Mouse (Mus musculus): ENCODE measurements around the gene Sostdc1.

Sostdc1 gene

DNA sequence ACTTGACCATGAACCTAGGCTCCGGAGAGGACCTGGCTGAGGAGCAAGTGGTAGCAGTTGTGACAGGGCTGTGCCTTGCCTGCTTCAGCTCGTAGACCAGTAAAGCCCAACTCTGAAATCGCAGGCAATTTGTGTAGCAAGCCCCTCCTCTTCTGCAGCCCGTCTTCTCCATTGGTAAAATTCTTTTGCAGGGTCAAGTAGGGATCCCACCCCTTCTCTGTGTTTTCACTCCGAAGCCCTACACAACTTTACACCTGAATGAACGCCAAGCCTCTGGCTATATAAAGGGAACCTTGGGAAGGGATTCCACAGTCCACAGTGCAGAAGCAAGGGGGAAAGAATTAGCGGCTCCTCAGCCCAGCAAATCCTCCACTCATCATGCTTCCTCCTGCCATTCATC is at the start of gene Sostdc1:
Gene Sostdc1, plus strand, starts transcription at position 224 of the 400 bp plus-strand sequence.
- in situ Hi-C loops (cut with MboI, MseI): loop anchor here in 1 of 2 experiments (10.0 kb wide), 1 partner anchor 99 kb away; no protein-coding TSS in a partner anchor

DNA sequence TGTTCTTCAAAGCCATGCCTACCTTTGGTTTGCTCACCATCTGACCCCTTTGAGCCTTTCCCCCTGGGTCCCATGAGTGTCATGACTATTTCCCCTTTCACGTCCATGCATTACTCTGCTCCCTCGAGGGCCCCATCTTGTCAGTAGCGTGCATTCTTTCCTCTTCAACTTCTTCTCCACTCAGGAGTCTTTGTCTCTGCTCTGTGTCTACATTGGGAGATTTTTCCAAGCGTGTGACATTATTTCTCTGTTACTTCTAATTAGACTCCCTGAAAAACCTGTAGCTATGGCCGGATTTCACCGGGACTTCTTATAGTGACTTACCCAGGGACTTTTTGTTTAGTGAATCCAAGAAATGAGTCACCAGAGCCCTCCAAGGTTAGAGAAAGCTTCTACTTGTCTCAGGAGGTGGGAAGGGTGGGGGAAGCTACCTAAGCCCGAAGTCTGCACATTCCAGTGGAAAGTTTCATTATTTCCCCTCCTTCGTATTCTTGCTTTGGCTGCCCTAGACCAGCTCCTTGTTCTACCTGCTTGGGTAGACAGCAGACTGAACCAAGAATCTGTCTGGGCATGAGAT is 46.2 kb upstream of the Sostdc1 start:
- in situ Hi-C loops (cut with MboI, MseI): no loop called here

DNA sequence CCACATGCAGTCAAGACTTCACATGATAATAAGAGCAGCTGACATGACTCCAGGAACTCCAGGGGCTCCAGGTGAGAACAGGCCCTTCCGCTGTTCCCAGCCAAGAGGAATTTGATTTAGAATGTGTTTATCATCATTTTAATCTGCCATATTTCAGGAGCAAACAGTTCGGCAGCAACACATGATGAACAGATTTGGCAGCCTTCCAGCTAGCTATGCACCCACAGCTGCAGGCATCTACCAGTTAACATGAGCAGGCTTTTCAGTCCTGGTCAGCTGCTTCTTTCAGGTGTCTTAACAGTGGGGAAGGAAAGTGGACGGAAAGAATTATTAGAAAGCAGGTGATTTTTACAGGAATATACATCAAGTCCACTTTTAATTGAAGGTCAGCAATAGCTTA is 39.1 kb upstream of the Sostdc1 start:
- in situ Hi-C loops (cut with MboI, MseI): loop anchor here in 1 of 2 experiments (5.0 kb wide), 1 partner anchor 42 kb away; no protein-coding TSS in a partner anchor

DNA sequence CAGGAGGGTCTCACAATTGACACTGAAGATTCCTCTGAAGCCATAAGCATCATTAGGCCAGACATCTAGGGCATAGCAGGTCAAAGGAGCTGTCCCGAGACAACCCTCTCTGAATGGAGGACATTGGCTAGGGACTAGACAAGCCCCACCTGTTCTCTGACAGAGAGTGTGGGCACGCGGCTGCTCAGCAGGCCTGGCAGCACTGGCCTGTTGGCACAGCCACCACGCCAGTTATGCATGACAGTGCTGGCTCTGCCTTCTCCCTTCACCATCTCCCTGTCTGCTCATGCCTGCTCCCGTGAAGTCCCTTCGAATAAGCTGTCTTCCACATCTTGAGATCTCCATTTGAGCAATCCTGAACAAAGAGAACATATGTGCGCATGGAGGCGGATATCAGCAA is 24.3 kb upstream of the Sostdc1 start:
- in situ Hi-C loops (cut with MboI, MseI): loop anchor here in 1 of 2 experiments (10.0 kb wide), 1 partner anchor 295 kb away; no protein-coding TSS in a partner anchor

DNA sequence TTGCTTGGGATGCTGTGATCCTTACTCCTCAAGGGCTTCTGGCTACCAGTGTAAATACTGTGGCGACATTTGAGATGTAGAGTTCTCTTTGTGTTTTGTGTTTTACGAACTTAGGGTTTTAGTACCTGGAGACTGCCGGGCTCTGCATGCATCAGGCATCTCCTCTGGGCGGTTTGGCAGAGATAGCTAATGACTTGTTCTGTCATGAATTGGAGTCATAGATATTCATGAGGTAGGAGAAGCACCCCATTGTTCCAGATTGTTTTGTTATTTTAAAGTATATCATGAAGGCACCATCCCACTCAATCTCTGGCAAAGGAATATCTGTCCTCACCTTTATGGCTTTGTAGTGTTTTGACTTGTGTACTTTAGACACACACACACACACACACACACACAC is 23.5 kb upstream of the Sostdc1 start:
- in situ Hi-C loops (cut with MboI, MseI): loop anchor here in 1 of 2 experiments (10.0 kb wide), 1 partner anchor 294 kb away; no protein-coding TSS in a partner anchor

DNA sequence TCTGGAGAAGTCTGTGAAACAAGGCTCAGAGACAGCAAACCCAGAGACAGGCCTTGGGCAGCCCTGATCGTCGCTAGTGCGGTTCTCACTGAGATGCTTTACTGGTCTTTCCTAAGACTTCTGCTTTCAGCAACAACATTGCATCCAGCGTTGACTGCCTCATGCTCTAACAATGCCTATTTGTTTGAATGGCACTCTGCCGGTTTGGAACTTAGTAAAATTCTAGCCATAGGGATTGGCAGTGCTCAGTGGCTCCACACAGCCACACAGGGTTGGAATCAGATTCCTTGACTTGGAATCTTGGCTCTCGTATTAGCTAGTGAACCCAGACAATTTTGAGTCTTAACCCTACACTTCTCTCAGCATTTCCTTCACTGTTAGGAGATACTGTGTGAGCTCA is 22.6 kb upstream of the Sostdc1 start:
- in situ Hi-C loops (cut with MboI, MseI): loop anchor here in 1 of 2 experiments (10.0 kb wide), 1 partner anchor 293 kb away; no protein-coding TSS in a partner anchor

DNA sequence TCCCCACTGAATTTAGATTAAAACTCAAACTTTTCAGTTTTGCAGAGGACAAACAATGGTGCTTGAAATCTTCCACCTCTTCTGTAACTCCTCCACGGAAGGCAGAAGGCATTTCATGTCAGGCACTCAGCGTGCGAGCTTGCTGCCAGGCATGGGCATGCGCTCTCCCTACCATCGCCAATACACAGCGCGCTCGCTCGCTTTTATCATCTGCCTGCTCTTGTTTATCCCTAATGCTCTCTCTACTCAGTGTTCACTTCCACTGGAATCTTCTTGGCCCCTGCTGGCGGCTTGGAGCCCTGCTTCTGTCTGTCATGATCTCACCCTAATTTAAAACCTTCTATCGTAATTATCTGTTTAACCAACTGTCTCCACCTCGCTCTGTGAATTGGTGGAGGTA is 11.6 kb upstream of the Sostdc1 start:
- in situ Hi-C loops (cut with MboI, MseI): no loop called here

DNA sequence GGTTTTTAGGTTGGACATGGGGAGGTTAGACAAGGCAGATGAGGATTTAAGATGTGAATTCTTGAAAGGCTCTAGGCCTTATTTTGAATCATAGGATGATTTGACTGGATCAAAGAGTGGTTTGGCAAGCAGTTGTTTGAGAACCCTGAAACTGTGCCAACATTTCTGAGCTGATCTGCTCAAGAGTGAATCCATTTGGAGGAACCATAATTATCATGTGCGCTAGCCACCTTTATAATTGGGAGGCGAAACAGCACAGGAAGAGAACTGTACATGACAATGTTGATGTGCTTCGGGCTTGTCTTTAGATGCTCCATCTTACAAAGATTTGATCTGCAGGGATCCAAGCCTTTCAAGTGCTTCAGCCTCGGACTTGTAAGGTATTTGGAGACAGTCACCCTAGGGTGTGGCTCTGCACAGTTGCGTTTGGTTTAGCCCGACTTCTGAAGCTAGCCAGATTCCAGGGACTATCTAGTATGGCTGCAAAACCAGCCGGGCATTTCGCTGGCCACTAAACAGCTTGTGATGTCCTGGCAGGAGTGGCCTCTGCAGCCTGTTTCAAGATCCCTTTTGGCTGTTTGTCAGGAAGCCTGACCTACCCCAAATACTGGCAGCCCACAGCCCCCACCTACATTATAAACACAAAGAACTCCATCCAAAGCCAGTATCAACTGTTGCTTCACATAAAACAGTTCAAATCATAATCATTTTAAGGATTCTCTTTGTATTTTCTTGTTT is 10.9 kb upstream of the Sostdc1 start:
- in situ Hi-C loops (cut with MboI, MseI): no loop called here

DNA sequence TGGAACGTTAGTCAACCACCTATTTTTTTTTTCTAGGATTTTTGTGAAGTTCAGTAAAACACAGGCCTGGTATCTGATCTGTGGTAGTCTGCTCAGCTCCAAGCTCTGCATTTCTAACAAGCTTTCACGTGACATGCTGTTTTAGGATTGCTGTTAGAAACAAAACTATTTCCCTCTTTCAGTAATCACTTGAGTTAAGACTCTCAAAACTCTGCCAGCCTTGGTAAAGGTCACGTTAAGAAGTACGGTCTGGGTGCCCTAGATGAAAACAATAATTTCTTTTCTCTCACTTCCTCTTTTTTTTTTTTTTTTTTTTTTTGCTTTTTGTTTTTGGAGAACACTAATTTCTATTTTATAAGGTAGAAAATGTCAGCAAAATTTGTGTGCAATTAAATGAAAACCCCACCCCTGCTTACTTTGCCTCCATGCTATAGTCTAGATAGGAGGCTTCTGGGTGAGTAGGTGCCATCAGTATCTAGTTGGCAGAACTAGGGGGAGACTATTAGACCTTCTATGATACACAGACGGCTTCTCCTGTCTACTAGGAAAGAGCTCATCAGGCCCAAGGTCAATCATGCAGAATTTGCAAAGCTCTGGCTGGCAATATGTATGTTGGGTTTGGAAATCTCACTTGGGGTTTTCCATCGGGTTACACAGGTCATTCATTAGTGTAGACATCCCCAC is 5.1 kb upstream of the Sostdc1 start:
- in situ Hi-C loops (cut with MboI, MseI): no loop called here

DNA sequence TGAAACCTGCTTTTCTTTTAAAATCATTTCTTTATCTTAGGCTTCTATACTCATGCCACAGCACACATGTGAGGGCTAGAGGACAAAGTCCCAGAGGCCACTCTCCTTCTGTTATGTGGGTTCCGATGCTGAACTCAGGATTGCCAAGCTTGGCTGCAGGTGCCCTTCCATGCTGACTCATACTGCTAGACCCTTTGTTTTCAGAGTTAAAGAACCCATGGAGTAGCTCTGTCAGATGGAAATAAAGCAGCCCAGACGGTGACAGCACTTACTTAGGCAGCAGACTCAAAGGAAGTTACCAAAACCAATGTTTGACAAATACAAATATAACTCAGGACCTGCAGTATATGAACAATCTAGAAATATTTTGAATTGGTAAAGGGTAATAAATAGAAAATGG is 924 bp upstream of the Sostdc1 start:
- in situ Hi-C loops (cut with MboI, MseI): loop anchor here in 1 of 2 experiments (10.0 kb wide), 1 partner anchor 98 kb away; no protein-coding TSS in a partner anchor

DNA sequence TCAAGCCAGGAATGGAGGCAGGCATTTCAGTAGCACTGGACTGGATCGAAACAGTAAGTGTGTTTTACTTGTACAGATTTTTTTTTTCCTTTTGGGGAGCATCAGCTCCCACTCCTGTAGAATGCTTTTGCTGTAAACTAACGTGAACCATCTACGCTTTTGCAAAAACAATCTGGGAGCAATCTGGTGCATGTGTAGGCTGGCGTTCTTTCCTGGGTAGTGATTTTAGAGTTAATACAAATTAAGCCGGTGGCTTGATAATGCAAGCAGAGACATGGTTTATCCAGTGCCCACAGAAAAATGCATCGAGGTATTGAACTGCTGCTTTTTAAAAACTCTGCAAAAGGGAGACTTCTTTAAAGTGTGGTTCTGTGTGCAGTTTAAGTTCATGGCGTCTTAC is 507 bp downstream of the Sostdc1 start:
- in situ Hi-C loops (cut with MboI, MseI): loop anchor here in 1 of 2 experiments (10.0 kb wide), 1 partner anchor 100 kb away; no protein-coding TSS in a partner anchor

DNA sequence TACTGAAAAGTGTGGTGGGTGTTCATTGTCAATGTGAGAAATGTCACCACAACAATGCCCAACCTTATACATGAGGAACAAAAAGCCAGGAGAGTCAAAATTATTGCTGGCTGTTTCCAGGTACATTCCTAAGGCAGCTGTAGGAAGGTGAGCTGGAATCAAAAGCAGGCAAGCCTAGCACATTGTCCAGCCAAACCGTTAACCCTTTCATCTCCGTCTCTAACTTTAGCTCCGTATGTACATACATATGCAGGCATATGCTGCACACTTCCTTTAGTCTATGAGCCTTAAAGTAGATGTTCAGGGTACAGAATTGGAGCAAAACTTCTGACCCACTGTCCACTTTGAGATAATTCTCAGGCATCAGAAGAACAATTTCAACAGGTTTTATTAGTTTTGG is 1.6 kb downstream of the Sostdc1 start:
- in situ Hi-C loops (cut with MboI, MseI): loop anchor here in 1 of 2 experiments (5.0 to 10.0 kb wide), 2 partner anchors 43 to 101 kb away; no protein-coding TSS in a partner anchor

DNA sequence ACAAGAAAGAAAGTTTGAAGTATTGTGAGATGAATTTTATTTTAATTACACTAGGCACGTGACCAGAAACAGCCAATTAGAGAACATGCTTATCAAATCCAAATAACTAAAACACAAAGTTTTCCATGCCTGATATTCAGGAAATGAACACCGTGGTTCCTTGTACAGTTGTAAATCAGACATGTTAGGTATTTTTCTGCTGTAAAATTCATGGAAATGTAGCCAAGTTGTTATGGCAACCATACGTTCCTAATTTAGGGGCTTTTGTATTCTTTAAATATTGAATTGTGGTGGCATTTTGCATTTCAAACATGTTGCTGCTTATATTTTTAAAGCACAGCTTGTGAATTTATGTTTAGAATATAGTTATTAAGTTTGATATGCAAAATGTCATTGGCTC is 2.1 kb downstream of the Sostdc1 start:
- in situ Hi-C loops (cut with MboI, MseI): loop anchor here in 1 of 2 experiments (5.0 to 10.0 kb wide), 2 partner anchors 44 to 101 kb away; no protein-coding TSS in a partner anchor

DNA sequence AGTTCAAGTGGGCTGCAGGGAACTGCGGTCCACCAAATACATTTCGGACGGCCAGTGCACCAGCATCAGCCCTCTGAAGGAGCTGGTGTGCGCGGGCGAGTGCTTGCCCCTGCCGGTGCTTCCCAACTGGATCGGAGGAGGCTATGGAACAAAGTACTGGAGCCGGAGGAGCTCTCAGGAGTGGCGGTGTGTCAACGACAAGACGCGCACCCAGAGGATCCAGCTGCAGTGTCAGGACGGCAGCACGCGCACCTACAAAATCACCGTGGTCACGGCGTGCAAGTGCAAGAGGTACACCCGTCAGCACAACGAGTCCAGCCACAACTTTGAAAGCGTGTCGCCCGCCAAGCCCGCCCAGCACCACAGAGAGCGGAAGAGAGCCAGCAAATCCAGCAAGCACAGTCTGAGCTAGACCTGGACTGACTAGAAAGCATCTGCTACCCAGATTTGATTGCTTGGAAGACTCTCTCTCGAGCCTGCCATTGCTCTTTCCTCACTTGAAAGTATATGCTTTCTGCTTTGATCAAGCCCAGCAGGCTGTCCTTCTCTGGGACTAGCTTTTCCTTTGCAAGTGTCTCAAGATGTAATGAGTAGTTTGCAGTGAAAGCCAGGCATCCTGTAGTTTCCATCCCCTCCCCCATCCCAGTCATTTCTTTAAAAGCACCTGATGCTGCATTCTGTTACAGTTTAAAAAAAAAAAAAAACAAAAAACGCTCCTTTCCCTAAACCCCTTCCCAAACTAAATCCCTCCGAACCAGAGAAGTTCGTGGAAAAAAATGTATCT is 3.3 kb downstream of the Sostdc1 start:
- in situ Hi-C loops (cut with MboI, MseI): loop anchor here in 1 of 2 experiments (5.0 to 10.0 kb wide), 2 partner anchors 45 to 102 kb away; no protein-coding TSS in a partner anchor

DNA sequence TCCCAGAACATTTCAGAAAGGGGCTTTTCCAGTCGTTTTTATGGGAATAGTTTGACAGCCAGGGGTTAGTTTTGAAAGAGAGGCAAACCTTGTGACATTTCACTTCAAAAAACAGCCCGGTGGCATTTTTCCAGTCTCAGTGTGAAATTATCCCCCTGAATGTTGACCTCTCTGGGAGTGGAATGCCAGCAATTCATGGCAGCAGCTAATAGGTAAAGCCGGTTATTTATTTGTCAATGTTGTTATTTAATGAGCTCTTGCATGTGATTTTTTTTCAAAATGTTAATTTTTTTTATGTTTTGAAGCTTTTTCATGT is 3.8 kb downstream of the Sostdc1 start:
- in situ Hi-C loops (cut with MboI, MseI): loop anchor here in 1 of 2 experiments (5.0 to 10.0 kb wide), 2 partner anchors 45 to 103 kb away; no protein-coding TSS in a partner anchor

DNA sequence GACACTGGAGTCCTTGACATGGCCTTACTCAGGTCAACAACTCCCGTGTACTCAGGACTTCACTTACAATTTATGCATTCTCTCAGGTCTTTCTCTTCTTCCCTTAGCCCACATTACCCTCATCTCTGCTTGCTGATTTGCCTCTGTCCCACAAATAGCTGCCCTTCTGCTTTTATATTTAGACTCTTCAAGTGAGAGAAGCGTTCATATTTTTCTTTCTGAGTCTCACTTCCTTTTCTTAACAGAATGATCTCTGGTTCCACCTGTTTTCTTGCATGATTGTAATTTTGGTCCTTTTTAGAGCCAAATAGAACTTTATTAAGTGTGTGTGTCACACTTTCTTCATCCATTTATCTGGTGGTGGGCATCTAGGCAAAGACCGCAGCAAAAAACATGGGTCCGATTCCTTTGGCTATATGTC is 12.2 kb downstream of the Sostdc1 start:
- in situ Hi-C loops (cut with MboI, MseI): no loop called here

DNA sequence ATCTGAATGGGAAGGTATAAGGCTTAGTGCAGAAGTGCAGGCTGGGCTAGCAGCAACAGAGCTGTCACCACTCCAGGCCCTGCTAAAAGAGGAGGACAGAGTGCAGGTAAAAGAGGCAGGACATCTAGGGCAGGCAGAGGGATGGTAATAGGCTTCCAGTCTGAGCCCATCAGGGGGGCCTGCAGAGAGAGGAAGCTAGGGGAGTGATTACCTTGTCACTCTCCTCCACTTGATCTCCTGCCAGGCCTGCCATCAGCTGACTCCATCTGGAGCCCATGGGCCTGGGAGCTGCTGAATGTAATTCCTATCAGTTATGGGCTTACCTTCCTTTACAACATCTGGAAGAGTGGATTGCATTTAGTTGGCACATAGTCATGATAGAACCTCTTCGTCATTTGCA is 18.7 kb downstream of the Sostdc1 start:
- in situ Hi-C loops (cut with MboI, MseI): no loop called here

DNA sequence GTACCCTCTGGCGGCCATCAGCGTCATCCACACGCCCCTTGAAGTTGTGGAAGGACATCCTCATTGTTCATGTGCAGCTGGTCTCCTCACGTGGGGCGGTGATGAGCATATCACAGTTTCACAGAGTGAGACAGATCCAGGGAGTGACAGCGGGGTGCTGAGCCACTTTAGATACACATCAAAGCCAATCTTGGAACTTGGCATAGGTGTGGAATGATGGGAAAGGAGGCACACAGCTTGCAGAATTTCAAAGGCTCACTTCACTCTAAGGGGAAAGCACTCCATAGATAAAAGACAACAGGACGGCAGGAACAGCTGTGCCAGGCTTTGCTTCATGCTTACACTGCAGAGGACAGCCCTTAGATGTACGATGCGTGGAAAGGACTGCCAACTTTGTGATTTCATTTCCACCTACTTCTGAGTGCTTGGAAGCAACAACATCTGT is 19.9 kb downstream of the Sostdc1 start:
- in situ Hi-C loops (cut with MboI, MseI): no loop called here

DNA sequence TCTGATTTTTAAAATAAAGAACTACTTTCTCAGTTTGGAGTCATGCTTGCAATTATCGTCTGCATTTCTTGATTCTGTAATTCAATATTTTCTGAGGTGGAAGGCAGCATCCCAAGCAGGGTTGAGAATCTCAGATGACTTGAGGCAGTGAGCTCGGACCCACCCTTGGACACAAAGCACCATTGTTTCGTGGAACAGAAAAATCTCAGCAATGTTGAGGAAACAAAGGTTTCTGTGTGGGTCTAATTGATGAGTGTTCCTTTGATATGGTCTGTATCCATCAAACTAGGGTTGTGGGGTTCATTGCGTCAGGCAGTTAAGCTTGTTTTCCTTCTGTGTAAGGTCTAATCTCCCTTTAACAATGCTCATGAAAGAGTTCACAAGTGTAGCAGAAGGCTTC is 30.2 kb downstream of the Sostdc1 start:
- in situ Hi-C loops (cut with MboI, MseI): no loop called here

DNA sequence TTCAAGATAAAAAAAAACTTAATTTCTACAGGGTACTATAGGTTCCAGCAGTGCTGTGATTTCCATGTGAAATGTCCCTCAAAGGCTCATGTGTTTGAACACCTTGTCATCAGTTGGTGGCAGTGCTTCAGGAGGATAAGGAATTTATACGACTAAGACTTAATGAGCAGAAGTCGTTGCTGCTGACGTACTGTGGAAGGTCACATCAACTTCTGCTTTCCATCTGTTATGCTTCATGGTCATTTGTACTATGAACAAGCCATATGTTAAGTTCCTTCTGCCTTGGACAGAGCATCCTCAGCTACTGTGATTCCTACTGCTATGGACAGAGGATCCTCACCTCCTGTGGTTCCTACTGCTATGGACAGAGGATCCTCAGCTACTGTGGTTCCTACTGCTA is 46.1 kb downstream of the Sostdc1 start:
- in situ Hi-C loops (cut with MboI, MseI): no loop called here

DNA sequence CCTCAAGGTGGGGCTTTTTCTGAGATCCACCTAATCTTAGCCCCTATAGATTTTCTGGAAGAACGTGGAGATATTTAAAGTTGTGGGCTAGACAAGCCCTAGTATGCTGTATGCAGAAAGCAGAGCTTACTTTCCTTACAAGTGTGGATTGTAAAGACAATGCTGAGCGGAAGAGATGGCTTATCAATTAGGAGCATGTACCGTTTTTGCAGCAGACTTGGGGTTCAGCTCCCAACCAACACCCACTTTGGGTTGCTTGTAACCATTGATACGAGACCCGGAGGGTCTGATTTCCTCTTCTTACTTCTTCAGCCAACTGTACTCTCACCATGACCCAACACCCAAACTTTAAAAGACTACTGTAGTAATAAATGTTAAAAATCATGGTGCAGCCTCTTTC is 46.8 kb downstream of the Sostdc1 start:
- in situ Hi-C loops (cut with MboI, MseI): no loop called here

Data from T-helper 17 cell (primary cell).